Mouse (Mus musculus): ENCODE results near the gene Stub1.

GRCm38 (mm10) chr17:25801029-25801428, 32.2 kb downstream of the Stub1 start:
- TF ChIP-seq CTCF (IDR thresholded peaks at IDR 0.05; ENCODE audit: control insufficient read depth, insufficient read depth, insufficient read length) (peak; percentile 54), MYOD1 (IDR thresholded peaks at IDR 0.05; ENCODE audit: control insufficient read depth, insufficient read length, low read depth) (no peak), USF1 (IDR thresholded peaks at IDR 0.05; ENCODE audit: low read depth) (no peak), MYOG (IDR thresholded peaks at IDR 0.05; ENCODE audit: control insufficient read depth, extremely low read depth, insufficient read length) (no peak), MAX (IDR thresholded peaks at IDR 0.05) (no peak), FOSL1 (IDR thresholded peaks at IDR 0.05; ENCODE audit: insufficient read depth, low read length, poor library complexity, severe bottlenecking) (no peak), CEBPB (IDR thresholded peaks at IDR 0.05; ENCODE audit: low read depth) (no peak)
